Mouse (Mus musculus): Measurements from ENCODE around the gene Alg2. TPM values are rescaled to one million over a fixed set of nuclear protein-coding genes. Genes with fewer than 3 reads are reported as not detected.

Alg2 gene
- polyA plus RNA-seq (2021; fragmentation: Nextera tagmentation) = 60.7 and 67.1 TPM in 2 replicates
- long read RNA-seq, experiment 1, transcript Alg2-201 (2 exons, 3,021 nt) = major isoform, 106 of 135 reads
- long read RNA-seq, experiment 1, partial matches to known transcripts = 0 of 135 reads
- long read RNA-seq, experiment 1, other reads (novel, unspliced or antisense) = 28 of 135 reads
- long read RNA-seq, experiment 2, transcript Alg2-203 (2 exons, 531 nt) = minor isoform, 15 of 755 reads
- long read RNA-seq, experiment 2, transcript Alg2-201 (2 exons, 3,021 nt) = major isoform, 715 of 755 reads
- long read RNA-seq, experiment 2, partial matches to known transcripts = 0 of 755 reads
- long read RNA-seq, experiment 2, other reads (novel, unspliced or antisense) = 25 of 755 reads

GRCm38 (mm10) chr4:47473968-47474729 lies at the start of gene Alg2, which contains the start of gene Sec61b:
Gene Alg2, minus strand, starts transcription at chr4:47474333.
Gene Sec61b, plus strand, starts transcription at chr4:47474658.

Other genes with a start within 250 kb of the Alg2 start
- gene Tgfbr1, start 121.1 kb downstream of the Alg2 start, polyA plus RNA-seq (2021; fragmentation: Nextera tagmentation) = 4.4 and 5.1 TPM in 2 replicates
- 276 and 315 TPM in 2 replicates for gene Sec61b, start 325 bp upstream of the Alg2 start, polyA plus RNA-seq (2021; fragmentation: Nextera tagmentation)

Data from layer of hippocampus, adult 6 months (tissue).